Mouse (Mus musculus) thymus, adult 2 months (tissue): ENCODE data around the gene Lrrc55.

ENCODE experiments used
- CTCF ChIP-seq: fragments of 200-500 bp; IDR thresholded peaks from 2 replicates; pipeline ENCODE4 v1.5.1; 2012; ENCODE audit warnings: mild to moderate bottlenecking, control low read depth, low read length, moderate library complexity, borderline replicate concordance; ENCODE audit not compliant: control insufficient read depth, poor library complexity, insufficient read depth; ENCODE audit errors: extremely low read depth
- POLR2A ChIP-seq: fragments of 200-500 bp; IDR thresholded peaks from 2 replicates; pipeline ENCODE4 v1.6.1; 2012; ENCODE audit warnings: mild to moderate bottlenecking, low read length, control low read depth, moderate library complexity; ENCODE audit not compliant: control insufficient read depth, poor library complexity, insufficient read depth; ENCODE audit errors: extremely low read depth

DNA sequence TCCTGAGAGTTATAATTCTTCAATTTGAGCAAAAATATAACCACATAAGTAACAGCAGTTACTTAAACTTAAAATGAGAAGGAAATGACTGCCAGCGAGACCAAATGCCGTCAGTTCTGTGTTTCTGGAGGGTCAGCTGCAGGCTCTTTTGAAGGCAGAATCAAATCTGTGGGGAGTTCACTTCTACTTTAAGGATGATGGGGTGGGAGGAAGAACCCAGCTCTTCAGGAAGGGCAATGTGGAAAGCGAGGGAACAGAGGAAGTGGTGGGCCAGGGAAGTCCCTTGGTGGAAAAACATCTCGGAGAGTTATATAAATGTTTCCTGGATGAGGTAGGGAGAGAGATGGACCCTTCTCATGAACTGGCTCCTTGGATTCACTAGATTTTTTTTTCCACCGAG lies 40.9 kb downstream of the Lrrc55 start:
- TF ChIP-seq POLR2A: no peak
- no peak for TF ChIP-seq CTCF
